Comparison of ENCODE assay signal across 18 mouse cellular contexts in genomic region chr8:66034429-66034828, GRCm38 (mm10).
"Had no signal": no experiment of that assay in that cellular context is flagged by ENCODE, and none has a peak within 500 bp of the region (broad histone marks: within the 10 kb centered on the region; RNA-seq: fewer than 3 reads in every experiment).

No protein-coding gene starts in this region.

- H3K4me1 ChIP-seq: liver, embryonic 15.5 days; lung, embryonic 15.5 days; megakaryocyte, embryonic 14.5 days; midbrain, embryonic 12.5 days; midbrain, embryonic 15.5 days; neural tube, embryonic 12.5 days; stomach, embryonic 15.5 days had no signal

- H3K27me3 ChIP-seq: liver, embryonic 15.5 days; lung, embryonic 15.5 days; megakaryocyte, embryonic 14.5 days; midbrain, embryonic 12.5 days; midbrain, embryonic 15.5 days; neural tube, embryonic 12.5 days; stomach, embryonic 15.5 days had no signal

- H3K36me3 ChIP-seq: liver, embryonic 15.5 days; lung, embryonic 15.5 days; midbrain, embryonic 12.5 days; midbrain, embryonic 15.5 days; neural tube, embryonic 12.5 days; stomach, embryonic 15.5 days had no signal

- H3K27ac ChIP-seq: liver, embryonic 15.5 days; lung, embryonic 15.5 days; macrophage; midbrain, embryonic 12.5 days; midbrain, embryonic 15.5 days; neural tube, embryonic 12.5 days; stomach, embryonic 15.5 days; stomach, postnatal 0 days had no signal

- H3K9ac ChIP-seq: liver, embryonic 15.5 days; liver, postnatal 0 days; lung, embryonic 15.5 days; midbrain, embryonic 12.5 days; midbrain, embryonic 15.5 days; neural tube, embryonic 12.5 days; stomach, embryonic 15.5 days had no signal

- H3K4me3 ChIP-seq: liver, embryonic 15.5 days; lung, embryonic 15.5 days; megakaryocyte, embryonic 14.5 days; midbrain, embryonic 12.5 days; midbrain, embryonic 15.5 days; neural tube, embryonic 12.5 days; stomach, embryonic 15.5 days had no signal

- DNase-seq: liver, postnatal 0 days; lung, adult 2 months; lung, postnatal 14 days; lung, postnatal 36 days; right cerebral cortex, postnatal 14 days; thymus, adult 18-20 months; thymus, postnatal 14 days; thymus, postnatal 36 days had no signal

- H3K4me2 ChIP-seq: liver, embryonic 15.5 days; lung, embryonic 15.5 days; midbrain, embryonic 12.5 days; midbrain, embryonic 15.5 days; neural tube, embryonic 12.5 days; stomach, embryonic 15.5 days had no signal

- ATAC-seq: liver, postnatal 0 days; lung, postnatal 0 days; midbrain, embryonic 15.5 days had no signal

- H3K9me3 ChIP-seq: liver, embryonic 15.5 days; lung, embryonic 15.5 days; megakaryocyte, embryonic 14.5 days; midbrain, embryonic 12.5 days; midbrain, embryonic 15.5 days; neural tube, embryonic 12.5 days; stomach, embryonic 15.5 days had no signal
